Mouse (Mus musculus) stomach, postnatal 0 days (tissue): ENCODE results near the gene Tnfrsf14. TPM values are rescaled to one million over a fixed set of nuclear protein-coding genes. Genes with fewer than 3 reads are reported as not detected.

ENCODE experiments used
- ATAC-seq: fragments of 200-750 bp; cut with Nextera tagmentation; 2 replicates; pipeline ENCODE4 v1.8.0; 2017; ENCODE audit not compliant: low FRiP score, low TSS enrichment
- DNase-seq: peaks from one replicate; pipeline ENCODE4 v3.0.0-alpha.2; 2016; ENCODE audit warnings: low spot score
- H3K27ac ChIP-seq: fragments of 300-500 bp; sonication (generic); replicated peaks from 2 replicates; pipeline ENCODE4 v1.5.1; 2014; ENCODE audit warnings: mild to moderate bottlenecking, control low read depth
- H3K27me3 ChIP-seq: fragments of 300-500 bp; sonication (generic); 2 replicates; pipeline ENCODE4 v1.6.1; 2014; ENCODE audit warnings: low read length; ENCODE audit not compliant: control insufficient read depth, insufficient read depth
- H3K36me3 ChIP-seq: fragments of 300-500 bp; sonication (generic); 2 replicates; pipeline ENCODE4 v1.6.1; 2014; ENCODE audit warnings: low read length, mixed read lengths; ENCODE audit not compliant: control insufficient read depth, insufficient read depth
- H3K4me1 ChIP-seq: fragments of 300-500 bp; sonication (generic); replicated peaks from 2 replicates; pipeline ENCODE4 v1.6.1; 2014; ENCODE audit warnings: antibody characterized with exemption; ENCODE audit not compliant: control insufficient read depth, insufficient read depth
- H3K4me2 ChIP-seq: fragments of 300-500 bp; sonication (generic); replicated peaks from 2 replicates; pipeline ENCODE4 v1.6.1; 2014; ENCODE audit warnings: low read depth, mild to moderate bottlenecking, control low read depth, moderate library complexity
- H3K4me3 ChIP-seq: fragments of 300-500 bp; sonication (generic); 2 replicates; pipeline ENCODE4 v1.5.1; 2014; ENCODE audit warnings: low read depth, low read length, control low read depth
- H3K9ac ChIP-seq: fragments of 300-500 bp; sonication (generic); 2 replicates; pipeline ENCODE4 v1.6.1; 2014; ENCODE audit warnings: mild to moderate bottlenecking, low read length, control low read depth, mixed read lengths
- H3K9me3 ChIP-seq: fragments of 300-500 bp; sonication (generic); 2 replicates; pipeline ENCODE4 v1.6.1; 2016; ENCODE audit warnings: low read length; ENCODE audit not compliant: control insufficient read depth
- CTCF ChIP-seq: IDR thresholded peaks from 2 replicates; pipeline ENCODE4 v1.5.1; 2016; ENCODE audit warnings: antibody characterized with exemption, low read depth, mild to moderate bottlenecking, moderate library complexity
- EP300 ChIP-seq: optimal IDR thresholded peaks from 2 replicates; pipeline ENCODE3; 2016; ENCODE audit warnings: antibody characterized with exemption
- WGBS: fragments of 180-500 bp; shearing (Covaris S2); extraction: QIAGEN DNeasy Blood & Tissue Kit; methylation state at CpG from one replicate; pipeline ENCODE4 v1.1.7; 2014; 5-methylcytosine and 5-hydroxymethylcytosine counted together
- polyA plus RNA-seq: library from polyadenylated mRNA; unstranded; fragments of >200 nt; fragmentation: Nextera tagmentation; extraction: Ambion mirVana; gene quantifications from 2 replicates; pipeline ENCODE4 v1.2.1, GENCODE M21; 2015

Gene Tnfrsf14
- polyA plus RNA-seq, 1 experiment from 2014 or later: 0.61 TPM

DNA sequence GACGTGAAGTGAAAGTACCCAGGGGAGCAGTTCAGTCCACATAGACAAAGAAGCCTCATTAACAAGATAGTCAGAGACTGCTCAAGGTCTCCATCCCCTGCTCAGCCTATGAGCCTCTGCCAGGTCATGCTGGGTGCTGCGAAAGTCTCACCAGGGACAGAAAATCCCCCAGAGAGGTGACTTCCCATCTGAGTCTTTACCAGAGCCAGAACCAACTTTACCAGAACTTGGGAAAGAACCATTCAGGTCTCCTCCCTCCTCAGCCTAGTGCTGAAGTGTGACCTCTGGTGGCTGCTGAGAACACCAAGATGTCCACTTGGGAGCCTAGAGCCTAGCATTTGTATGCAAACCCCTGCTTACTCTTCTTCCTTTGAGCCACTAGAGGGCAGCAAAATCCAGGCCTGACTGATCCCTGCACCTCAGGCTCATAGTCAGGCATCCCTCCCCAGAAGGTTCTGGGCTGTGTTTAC, 15.8 kb upstream of the Tnfrsf14 start:
- Histone ChIP-seq H3K4me1 (no peaks in the 10 kb centered on the region), H3K9me3 (no peaks in the 10 kb centered on the region), H3K36me3 (no peaks in the 10 kb centered on the region), H3K4me2 (no peak overlapping the region), H3K27me3 (no peaks in the 10 kb centered on the region; the same call in 1 of the 2 replicates), H3K4me3 (no peak overlapping the region), H3K27ac (no peak overlapping the region), H3K9ac (no peak overlapping the region)
- DNase-seq (peak; percentile 75), ATAC-seq (peak; percentile 86)
- WGBS: 31% methylated on average over 2 of the region's 2 CpGs
- TF ChIP-seq EP300 (no peak), CTCF (peak; percentile 97)

DNA sequence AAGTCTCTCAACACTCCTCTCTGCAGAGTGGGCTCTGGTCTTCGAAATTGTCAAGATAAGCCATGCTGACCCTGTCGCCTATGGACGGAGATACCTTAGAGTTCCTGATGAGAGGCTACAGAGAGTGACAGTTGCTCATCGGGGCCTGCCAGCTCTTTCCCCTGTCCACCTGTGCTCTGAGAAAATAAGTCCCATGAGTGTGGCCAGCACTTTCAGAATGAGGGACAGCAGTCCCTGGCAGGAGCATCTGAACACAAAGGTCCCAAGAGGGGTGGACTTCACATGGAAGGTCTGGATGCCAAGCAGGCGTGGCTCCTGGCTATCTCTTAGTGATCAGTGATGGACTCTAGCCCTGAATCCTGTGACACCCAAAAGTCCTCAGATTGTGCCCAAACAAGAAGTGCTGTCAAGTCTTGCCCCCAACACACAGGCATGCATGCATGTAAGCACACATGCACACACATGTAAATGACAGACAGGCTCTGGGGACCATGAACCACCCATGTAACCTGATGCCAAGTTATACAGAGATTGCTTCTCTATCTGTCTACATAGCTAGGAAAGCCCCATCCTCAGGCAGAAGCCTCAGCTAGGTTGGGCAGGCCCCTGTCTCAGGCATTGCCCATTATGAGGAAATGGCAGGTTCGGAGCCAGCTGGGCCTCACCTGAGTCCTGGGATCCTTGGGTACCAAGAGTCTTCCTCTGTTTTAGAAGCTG, 15.1 kb upstream of the Tnfrsf14 start:
- no peaks in the 10 kb centered on the region for H3K4me1 ChIP-seq
- WGBS: 86% methylated on average over 6 of the region's 6 CpGs
- DNase-seq (no peak), ATAC-seq (no peak)
- TF ChIP-seq EP300 (no peak), CTCF (no peak)
- H3K9ac ChIP-seq: no peak overlapping the region
- H3K4me3 ChIP-seq: no peak overlapping the region
- H3K27me3 ChIP-seq: no peaks in the 10 kb centered on the region
- H3K27ac ChIP-seq: no peak overlapping the region
- no peaks in the 10 kb centered on the region for H3K9me3 ChIP-seq
- H3K4me2 ChIP-seq: no peak overlapping the region
- no peaks in the 10 kb centered on the region for H3K36me3 ChIP-seq

GRCm38 (mm10) chr4:154942632-154943322, 14.4 kb upstream of the Tnfrsf14 start:
- Histone ChIP-seq H3K27ac (no peak overlapping the region), H3K36me3 (no peaks in the 10 kb centered on the region), H3K4me1 (no peaks in the 10 kb centered on the region), H3K4me3 (no peak overlapping the region), H3K9ac (no peak overlapping the region), H3K9me3 (no peaks in the 10 kb centered on the region), H3K4me2 (no peak overlapping the region), H3K27me3 (no peaks in the 10 kb centered on the region)
- WGBS: 76% methylated on average over 10 of the region's 10 CpGs
- ATAC-seq: no peak
- TF ChIP-seq CTCF (no peak), EP300 (no peak)
- DNase-seq: no peak

GRCm38 (mm10) chr4:154941831-154942230, 13.5 kb upstream of the Tnfrsf14 start:
- no peaks in the 10 kb centered on the region for H3K4me1 ChIP-seq
- no peaks in the 10 kb centered on the region for H3K27me3 ChIP-seq
- no peaks in the 10 kb centered on the region for H3K36me3 ChIP-seq
- DNase-seq (no peak), ATAC-seq (no peak)
- H3K27ac ChIP-seq: no peak overlapping the region
- no peaks in the 10 kb centered on the region for H3K9me3 ChIP-seq
- H3K4me2 ChIP-seq: no peak overlapping the region
- H3K4me3 ChIP-seq: no peak overlapping the region
- whole genome bisulfite sequencing: 90% methylated on average over 5 of the region's 5 CpGs
- no peak for TF ChIP-seq CTCF
- TF ChIP-seq EP300: no peak
- no peak overlapping the region for H3K9ac ChIP-seq

DNA sequence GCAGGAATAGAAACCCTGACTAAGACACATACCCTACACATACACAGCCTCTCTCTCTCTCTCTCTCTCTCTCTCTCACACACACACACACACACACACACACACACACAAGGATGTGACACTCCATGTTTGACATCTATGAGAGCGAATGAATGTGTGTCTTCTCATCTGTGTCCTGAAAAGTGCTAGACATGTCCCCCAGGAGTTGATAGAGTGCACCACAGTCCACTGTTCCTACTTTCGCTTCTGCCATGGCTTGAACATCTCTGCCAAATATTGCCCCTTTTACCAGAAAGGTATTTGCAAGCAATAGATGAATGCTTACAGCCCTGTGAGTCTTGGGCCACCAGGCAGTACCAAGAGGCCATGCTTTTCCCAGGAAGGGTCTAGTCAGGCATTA, 11.8 kb upstream of the Tnfrsf14 start:
- Histone ChIP-seq H3K4me1 (no peaks in the 10 kb centered on the region), H3K27ac (no peak overlapping the region), H3K9ac (no peak overlapping the region), H3K9me3 (no peaks in the 10 kb centered on the region), H3K27me3 (no peaks in the 10 kb centered on the region), H3K36me3 (no peaks in the 10 kb centered on the region), H3K4me2 (no peak overlapping the region), H3K4me3 (no peak overlapping the region)
- TF ChIP-seq EP300 (no peak), CTCF (no peak)
- ATAC-seq (no peak), DNase-seq (no peak)
- WGBS: 88% methylated on average over 2 of the region's 2 CpGs

DNA sequence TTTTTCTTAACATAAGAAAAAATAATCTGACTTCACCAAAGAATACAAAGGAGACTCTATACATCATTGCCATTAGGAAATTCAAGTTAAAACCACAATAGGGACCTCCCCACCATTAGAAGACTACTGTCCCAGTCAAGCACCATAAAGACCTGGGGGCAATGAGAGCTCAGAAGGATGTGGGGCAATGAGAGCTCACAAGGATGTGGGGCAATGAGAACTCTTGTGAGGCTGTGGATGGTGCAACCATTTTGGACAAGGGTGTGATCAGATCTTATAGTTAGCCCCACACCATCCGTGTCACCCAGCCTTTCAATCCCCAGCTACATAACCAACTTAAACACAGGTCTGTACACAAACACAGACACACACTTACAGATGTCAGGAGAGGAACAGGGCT, 9.4 kb upstream of the Tnfrsf14 start:
- WGBS: 70% methylated on average over 1 of the region's 1 CpGs

More for the DNA sequence above, 9.4 kb upstream of the Tnfrsf14 start:
- ATAC-seq (no peak), DNase-seq (no peak)
- Histone ChIP-seq H3K9me3 (no peaks in the 10 kb centered on the region), H3K4me3 (no peak overlapping the region), H3K4me1 (no peaks in the 10 kb centered on the region), H3K27me3 (no peaks in the 10 kb centered on the region), H3K4me2 (no peak overlapping the region), H3K36me3 (no peaks in the 10 kb centered on the region), H3K9ac (no peak overlapping the region), H3K27ac (no peak overlapping the region)
- TF ChIP-seq CTCF: no peak
- TF ChIP-seq EP300: no peak
